Mouse (Mus musculus) B cell, adult 67 days (primary cell): ENCODE results near the gene Thsd7b. TPM values are rescaled to one million over a fixed set of nuclear protein-coding genes. Genes with fewer than 3 reads are reported as not detected.

ENCODE experiments used
- total RNA-seq, 2 experiments: library from RNA; stranded (reverse); gene quantifications; 4 replicates each; pipeline ENCODE4 v1.2.4; 2023

The Thsd7b gene
- total RNA-seq = not detected

GRCm38 (mm10) chr1:129272982-129273937 lies at the start of gene Thsd7b:
Thsd7b (plus strand) TSS chr1:129273302.

